Mouse (Mus musculus) embryonic facial prominence, embryonic 12.5 days (tissue): Measurements from ENCODE around the gene Smim24. TPM values are rescaled to one million over a fixed set of nuclear protein-coding genes. Genes with fewer than 3 reads are reported as not detected.

Experiments used
- ATAC-seq: fragments of 200-750 bp; cut with Nextera tagmentation; 2 replicates; pipeline ENCODE4 v1.8.0; 2017; ENCODE audit not compliant: insufficient number of reproducible peaks, insufficient read depth, low FRiP score, low TSS enrichment
- H3K27ac ChIP-seq: fragments of 300-500 bp; sonication (generic); 2 replicates; pipeline ENCODE4 v1.5.1; 2016; ENCODE audit warnings: mild to moderate bottlenecking
- H3K27me3 ChIP-seq: fragments of 300-500 bp; sonication (generic); 2 replicates; pipeline ENCODE4 v1.6.1; 2016; ENCODE audit warnings: mild to moderate bottlenecking, moderate library complexity
- H3K36me3 ChIP-seq: fragments of 300-500 bp; sonication (generic); 2 replicates; pipeline ENCODE4 v1.6.1; 2016; ENCODE audit warnings: mild to moderate bottlenecking
- H3K4me1 ChIP-seq: fragments of 300-500 bp; sonication (generic); 2 replicates; pipeline ENCODE4 v1.6.1; 2016
- H3K4me2 ChIP-seq: fragments of 300-500 bp; sonication (generic); replicated peaks from 2 replicates; pipeline ENCODE4 v1.6.1; 2016; ENCODE audit warnings: mild to moderate bottlenecking, moderate library complexity
- H3K4me3 ChIP-seq: fragments of 300-500 bp; sonication (generic); 2 replicates; pipeline ENCODE4 v1.5.1; 2016; ENCODE audit warnings: mild to moderate bottlenecking
- H3K9ac ChIP-seq: fragments of 300-500 bp; sonication (generic); 2 replicates; pipeline ENCODE4 v1.6.1; 2016; ENCODE audit warnings: mild to moderate bottlenecking, moderate library complexity
- H3K9me3 ChIP-seq: fragments of 300-500 bp; sonication (generic); 2 replicates; pipeline ENCODE4 v1.6.1; 2016; ENCODE audit warnings: mild to moderate bottlenecking, moderate library complexity
- WGBS: fragments of 180-500 bp; shearing (Covaris S2); methylation state at CpG from one replicate; pipeline ENCODE4 v1.1.7; 2016; 5-methylcytosine and 5-hydroxymethylcytosine counted together
- polyA plus RNA-seq: library from polyadenylated mRNA; unstranded; fragments of >200 nt; fragmentation: Nextera tagmentation; extraction: Ambion mirVana; gene quantifications from 2 replicates; pipeline ENCODE4 v1.2.1, GENCODE M21; 2016

Gene Smim24
- polyA plus RNA-seq, 1 experiment from 2014 or later = 3.4 TPM

DNA sequence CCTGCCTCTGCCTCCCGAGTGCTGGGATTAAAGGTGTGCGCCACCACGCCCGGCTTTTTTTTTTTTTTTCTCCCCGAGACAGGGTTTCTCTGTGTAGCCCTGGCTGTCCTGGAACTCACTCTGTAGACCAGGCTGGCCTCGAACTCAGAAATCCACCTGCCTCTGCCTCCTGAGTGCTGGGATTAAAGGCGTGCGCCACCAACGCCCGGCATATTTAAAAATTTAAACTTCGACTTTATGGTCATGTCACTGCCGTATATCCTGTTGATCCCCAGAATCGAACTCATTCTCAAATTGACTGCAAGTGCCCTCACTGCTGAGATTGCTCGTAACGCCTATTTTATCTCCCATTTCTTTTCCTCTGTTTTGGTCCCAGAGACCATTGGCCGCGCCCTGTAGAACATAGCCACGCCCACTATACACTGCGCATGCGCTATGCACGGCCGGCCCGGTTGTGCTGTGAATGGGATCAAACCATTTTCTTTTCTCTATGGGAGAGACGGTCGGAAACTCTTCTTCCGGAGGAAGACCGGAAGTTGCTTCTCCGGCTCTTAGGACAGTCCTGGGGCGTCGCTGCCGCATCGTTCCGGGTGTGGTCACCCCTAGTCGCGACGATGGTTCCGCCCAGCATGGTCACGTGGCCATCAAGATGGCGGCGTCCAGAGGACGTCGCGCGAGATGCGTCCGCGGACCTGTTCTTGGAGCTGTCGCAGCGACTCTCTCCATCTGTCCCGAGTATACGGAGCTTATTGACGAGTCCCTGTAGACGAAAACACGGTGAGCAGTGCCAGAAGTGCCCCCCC, 8.8 kb upstream of the Smim24 start, which contains the start of the genes Dohh and Gm48551:
Gene Dohh (plus strand): TSS at position 627 of the 803 bp plus-strand sequence.
Gene Gm48551 (plus strand): TSS at position 665 of the 803 bp plus-strand sequence.
- WGBS = 9% methylated on average over 54 of the region's 54 CpGs
- H3K4me1 ChIP-seq = peaks cover 17% of the 10 kb centered on the region
- peak; percentile 92 for ATAC-seq
- H3K4me2 ChIP-seq = peak within 1 kb of the TSS; percentile 82
- peak within 1 kb of the TSS; percentile 85 for H3K27ac ChIP-seq
- H3K27me3 ChIP-seq = no peaks in the 10 kb centered on the region
- peak within 1 kb of the TSS; percentile 75 for H3K9ac ChIP-seq
- peak within 1 kb of the TSS; percentile 78 for H3K4me3 ChIP-seq
- H3K9me3 ChIP-seq = no peaks in the 10 kb centered on the region
- peaks cover 33% of the 10 kb centered on the region for H3K36me3 ChIP-seq

- Histone ChIP-seq H3K27me3 (no peaks in the 10 kb centered on the region), H3K27ac (peak overlapping the region; percentile 85), H3K36me3 (peaks cover 33% of the 10 kb centered on the region), H3K9ac (peak overlapping the region; percentile 75), H3K9me3 (no peaks in the 10 kb centered on the region), H3K4me3 (peak overlapping the region; percentile 78), H3K4me1 (peaks cover 18% of the 10 kb centered on the region), H3K4me2 (peak overlapping the region; percentile 82)
- WGBS = under 1% methylated on average over 19 of the region's 19 CpGs
- ATAC-seq = 0 out of 2 replicates have a peak, but pooled peaks have one; percentile 10
Measured at GRCm38 (mm10) chr10:81384605-81384982, 8.3 kb upstream of the Smim24 start.

GRCm38 (mm10) chr10:81385603-81386306, 7.1 kb upstream of the Smim24 start:
- Histone ChIP-seq H3K36me3 (peaks cover 33% of the 10 kb centered on the region), H3K9ac (peak overlapping the region; percentile 75; the same call in 1 of the 2 replicates), H3K27me3 (no peaks in the 10 kb centered on the region), H3K27ac (no peak overlapping the region), H3K4me2 (peak overlapping the region; percentile 82), H3K4me1 (peaks cover 22% of the 10 kb centered on the region), H3K4me3 (peak overlapping the region; percentile 78; the same call in 1 of the 2 replicates), H3K9me3 (no peaks in the 10 kb centered on the region)
- 88% methylated on average over 22 of the region's 22 CpGs for WGBS
- no peak for ATAC-seq

- no peak for ATAC-seq
- Histone ChIP-seq H3K27ac (no peak overlapping the region), H3K36me3 (peaks cover 33% of the 10 kb centered on the region), H3K27me3 (no peaks in the 10 kb centered on the region), H3K4me3 (no peak overlapping the region), H3K4me1 (peaks cover 22% of the 10 kb centered on the region), H3K9me3 (no peaks in the 10 kb centered on the region), H3K4me2 (no peak overlapping the region), H3K9ac (no peak overlapping the region)
- WGBS = 96% methylated on average over 20 of the region's 20 CpGs
Measured at GRCm38 (mm10) chr10:81387716-81388115, 5.1 kb upstream of the Smim24 start.

DNA sequence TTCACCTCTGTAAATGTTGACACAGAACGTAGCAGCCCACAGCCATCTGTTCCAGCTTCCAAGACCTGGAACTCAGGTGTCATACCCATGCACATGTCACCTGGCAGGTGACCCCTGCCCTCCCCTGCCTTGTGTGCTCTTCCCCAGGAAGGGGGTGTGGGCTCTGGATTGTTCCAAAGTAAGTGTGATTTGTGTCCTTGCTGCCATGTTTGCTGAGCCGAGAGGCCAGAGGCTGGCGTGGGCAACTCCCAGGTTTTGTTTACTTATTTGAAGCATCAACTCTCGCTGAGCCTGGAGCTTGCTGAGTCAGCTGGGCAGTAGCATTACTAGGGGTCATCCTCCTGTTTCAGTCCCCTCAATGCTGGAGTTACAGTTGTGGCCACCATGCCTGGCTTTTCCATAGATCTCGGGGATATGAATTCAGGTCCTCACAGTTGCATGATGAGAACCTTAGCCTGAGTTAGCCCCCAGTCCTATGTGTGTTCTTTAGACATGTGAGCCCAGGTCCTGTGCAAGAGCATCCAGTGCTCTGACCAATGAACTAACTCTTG, 4.3 kb upstream of the Smim24 start, which contains the start of gene Gm48552:
Gene Gm48552 (plus strand): TSS at position 501 of the 551 bp plus-strand sequence.
- Histone ChIP-seq H3K4me3 (no peak within 1 kb of the TSS), H3K27me3 (no peaks in the 10 kb centered on the region), H3K27ac (no peak within 1 kb of the TSS), H3K9me3 (no peaks in the 10 kb centered on the region), H3K36me3 (peaks cover 33% of the 10 kb centered on the region), H3K9ac (0 out of 2 replicates have a peak within 1 kb of the TSS, but pooled peaks have one; percentile 24), H3K4me1 (peaks cover 31% of the 10 kb centered on the region), H3K4me2 (no peak within 1 kb of the TSS)
- 87% methylated on average over 5 of the region's 5 CpGs for WGBS
- no peak for ATAC-seq

- Histone ChIP-seq H3K9me3 (no peaks in the 10 kb centered on the region), H3K36me3 (peaks cover 33% of the 10 kb centered on the region), H3K9ac (0 out of 2 replicates have a peak overlapping the region, but pooled peaks have one; percentile 24), H3K27me3 (no peaks in the 10 kb centered on the region), H3K4me3 (no peak overlapping the region), H3K4me2 (no peak overlapping the region), H3K27ac (no peak overlapping the region), H3K4me1 (peaks cover 35% of the 10 kb centered on the region)
- no peak for ATAC-seq
- 60% methylated on average over 3 of the region's 3 CpGs for WGBS
Measured at GRCm38 (mm10) chr10:81389373-81389772, 3.5 kb upstream of the Smim24 start.

DNA sequence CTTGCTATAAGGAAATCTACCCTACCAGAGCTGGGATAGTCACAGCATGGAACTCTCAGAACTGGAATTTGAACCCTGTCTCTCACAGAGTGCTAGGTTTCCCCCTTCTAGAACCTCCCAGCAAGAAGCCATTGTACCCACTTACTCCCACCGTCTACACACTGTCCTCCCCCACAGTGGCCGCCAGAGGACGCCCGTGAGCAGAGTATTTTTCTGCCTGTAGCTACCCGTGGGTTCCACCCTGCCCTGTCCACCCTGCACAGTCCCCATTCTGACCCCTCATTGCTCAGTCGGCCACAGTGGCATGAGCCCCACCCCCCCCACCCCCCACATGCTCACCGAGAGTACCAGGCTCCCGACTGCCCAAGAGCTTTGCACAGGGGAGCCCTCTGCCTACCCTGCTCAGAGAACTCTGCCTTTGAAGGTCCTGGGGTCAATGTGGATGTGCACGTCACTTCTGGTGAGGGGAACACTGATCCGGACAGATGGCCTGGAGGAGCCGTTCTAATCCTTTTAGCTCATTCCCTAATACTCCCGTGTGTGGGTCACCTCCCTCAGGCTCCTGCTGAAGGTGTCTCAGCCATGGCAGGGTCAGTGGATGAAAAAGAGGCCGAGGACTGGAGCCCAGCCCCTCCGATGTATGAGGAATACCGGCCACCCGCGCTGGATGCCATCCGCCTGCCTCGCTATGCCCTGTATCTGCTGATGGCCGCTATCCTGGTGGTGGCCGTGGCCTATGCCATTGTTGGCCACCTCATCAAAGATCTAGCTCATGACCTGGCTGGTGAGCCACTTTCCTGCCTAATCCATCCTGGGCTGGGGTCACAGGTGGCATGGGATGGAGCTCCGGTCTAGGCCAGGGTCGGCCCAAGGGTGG, 2.8 kb upstream of the Smim24 start:
- ATAC-seq = no peak; the same call in 1 of the 2 replicates
- H3K9me3 ChIP-seq = no peaks in the 10 kb centered on the region

DNA sequence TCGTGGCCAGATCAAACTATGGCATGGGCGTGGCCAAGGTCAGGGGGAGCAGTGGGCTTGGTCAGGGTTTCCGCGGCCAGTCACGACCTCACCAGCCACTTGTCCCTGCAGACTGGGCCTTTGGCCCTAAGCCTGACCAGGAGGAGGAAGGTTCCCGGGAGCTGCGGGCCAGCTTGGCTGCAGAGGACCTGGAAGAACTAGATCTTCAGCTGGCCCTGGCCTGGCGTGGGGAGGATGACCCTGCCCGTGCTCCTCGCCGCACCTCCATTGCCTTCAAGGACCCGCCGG, 2.2 kb upstream of the Smim24 start:
- ATAC-seq = no peak
- 91% methylated on average over 13 of the region's 13 CpGs for WGBS
- peaks cover 33% of the 10 kb centered on the region for H3K36me3 ChIP-seq
- H3K9ac ChIP-seq = no peak overlapping the region
- H3K4me2 ChIP-seq = no peak overlapping the region
- H3K9me3 ChIP-seq = no peaks in the 10 kb centered on the region
- no peak overlapping the region for H3K27ac ChIP-seq
- H3K4me3 ChIP-seq = no peak overlapping the region
- peaks cover 26% of the 10 kb centered on the region for H3K4me1 ChIP-seq
- H3K27me3 ChIP-seq = no peaks in the 10 kb centered on the region

More for the DNA sequence above, 2.8 kb upstream of the Smim24 start:
- Histone ChIP-seq H3K36me3 (peaks cover 33% of the 10 kb centered on the region), H3K4me2 (no peak overlapping the region), H3K27ac (no peak overlapping the region), H3K4me1 (peaks cover 31% of the 10 kb centered on the region), H3K9ac (0 out of 2 replicates have a peak overlapping the region, but pooled peaks have one; percentile 24), H3K4me3 (no peak overlapping the region), H3K27me3 (no peaks in the 10 kb centered on the region)
- 62% methylated on average over 23 of the region's 23 CpGs for whole genome bisulfite sequencing

DNA sequence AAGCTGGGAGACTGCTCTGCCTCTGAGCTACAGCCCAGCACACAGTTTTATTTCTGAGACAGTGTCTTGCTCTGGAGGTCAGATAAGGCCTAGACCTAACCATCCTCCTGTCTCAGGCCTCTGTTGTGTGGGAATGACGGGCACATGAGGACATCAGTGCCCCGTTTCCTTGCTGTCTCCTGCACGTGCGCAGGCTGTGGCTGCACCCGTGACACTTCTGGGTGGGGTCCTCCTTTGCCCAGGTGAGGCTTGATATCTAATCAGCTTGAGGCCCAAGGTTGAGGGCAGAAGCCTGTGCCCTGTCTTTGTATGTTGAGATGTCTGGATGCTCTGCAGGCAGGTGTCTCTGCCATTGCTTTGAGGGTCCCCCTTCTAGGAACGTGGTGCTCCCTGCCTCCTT, 581 bp upstream of the Smim24 start:
- Histone ChIP-seq H3K9ac (no peak overlapping the region), H3K4me1 (peaks cover 20% of the 10 kb centered on the region), H3K27ac (no peak overlapping the region), H3K4me2 (no peak overlapping the region), H3K9me3 (no peaks in the 10 kb centered on the region), H3K27me3 (no peaks in the 10 kb centered on the region), H3K36me3 (peaks cover 17% of the 10 kb centered on the region), H3K4me3 (no peak overlapping the region)
- WGBS = 85% methylated on average over 6 of the region's 6 CpGs
- no peak for ATAC-seq

GRCm38 (mm10) chr10:81393456-81394063, 709 bp downstream of the Smim24 start:
- H3K27me3 ChIP-seq = no peaks in the 10 kb centered on the region
- H3K4me1 ChIP-seq = peaks cover 20% of the 10 kb centered on the region
- H3K36me3 ChIP-seq = peaks cover 4% of the 10 kb centered on the region; the same call in 1 of the 2 replicates
- no peaks in the 10 kb centered on the region for H3K9me3 ChIP-seq
- H3K4me3 ChIP-seq = peak overlapping the region; percentile 24
- H3K4me2 ChIP-seq = peak overlapping the region; percentile 50
- peak overlapping the region; percentile 66 for H3K27ac ChIP-seq
- ATAC-seq = no peak
- WGBS = 5% methylated on average over 19 of the region's 19 CpGs
- peak overlapping the region; percentile 48 for H3K9ac ChIP-seq
